Mouse (Mus musculus): ENCODE measurements around the gene Tnfrsf11a. TPM values are rescaled to one million over a fixed set of nuclear protein-coding genes. Genes with fewer than 3 reads are reported as not detected.

Tnfrsf11a gene
- polyA plus RNA-seq, 1 experiment from 2014 or later, result 0.30 TPM

GRCm38 (mm10) chr1:105851341-105851740 lies 70.8 kb downstream of the Tnfrsf11a start:
- Histone ChIP-seq H3K4me1 (no peaks in the 10 kb centered on the region), H3K36me3 (replicated peaks) (no peaks in the 10 kb centered on the region), H3K27me3 (ENCODE audit: poor library complexity, severe bottlenecking) (no peaks in the 10 kb centered on the region), H3K9me3 (no peaks in the 10 kb centered on the region), H3K27ac (no peak overlapping the region), H3K4me3 (no peak overlapping the region)
- WGBS, result 88% methylated on average over 2 of the region's 2 CpGs
- DNase-seq (ENCODE audit: extremely low spot score, low spot score), result no peak

DNA sequence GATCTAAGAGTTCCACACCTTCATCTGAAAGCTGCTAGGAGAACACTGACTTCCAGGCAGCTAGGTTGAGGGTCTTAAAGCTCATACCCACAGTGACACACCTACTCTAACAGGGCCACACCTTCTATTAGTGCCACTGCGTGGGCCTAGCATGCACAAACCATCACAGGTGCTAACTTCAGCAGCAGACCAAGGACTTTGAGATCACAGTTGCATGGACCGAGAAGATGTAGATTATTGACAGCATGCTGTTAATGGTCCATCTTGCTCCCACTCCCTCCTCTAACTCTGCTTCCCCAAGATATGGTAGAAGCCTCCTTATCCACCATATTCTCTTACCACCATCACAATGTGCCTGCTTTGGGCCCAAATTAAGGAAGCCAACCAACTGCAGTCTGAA lies 79.2 kb downstream of the Tnfrsf11a start:
- Histone ChIP-seq H3K9me3 (no peaks in the 10 kb centered on the region), H3K36me3 (replicated peaks) (no peaks in the 10 kb centered on the region), H3K4me3 (no peak overlapping the region), H3K27ac (no peak overlapping the region), H3K4me1 (0 out of 2 replicates have a peak, but pooled peaks cover 2% of the 10 kb centered on the region), H3K27me3 (ENCODE audit: poor library complexity, severe bottlenecking) (no peaks in the 10 kb centered on the region)
- WGBS, result 87% methylated on average over 2 of the region's 2 CpGs
- no peak for DNase-seq (ENCODE audit: extremely low spot score, low spot score)

DNA sequence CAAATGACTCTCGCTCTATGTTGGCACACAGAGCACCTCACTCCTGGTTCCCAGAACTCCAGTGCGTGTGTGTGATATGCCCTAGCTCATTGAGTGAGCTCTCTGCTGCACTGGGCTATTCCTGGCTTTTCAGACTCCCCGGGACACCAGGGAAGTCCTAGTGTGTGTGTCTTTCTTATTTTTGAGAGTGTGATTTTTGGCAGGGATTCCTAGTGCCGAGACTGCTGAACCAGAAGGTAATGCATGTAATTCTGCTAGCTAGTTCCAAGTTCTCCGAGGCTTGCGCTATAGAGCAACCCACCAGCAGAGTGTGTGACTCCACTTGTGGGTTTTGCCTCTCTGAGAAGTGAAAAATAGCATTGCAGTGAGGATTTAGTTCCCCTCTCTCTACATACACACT lies 96.1 kb downstream of the Tnfrsf11a start:
- peaks cover 11% of the 10 kb centered on the region for H3K4me1 ChIP-seq
- H3K4me3 ChIP-seq, result no peak overlapping the region
- DNase-seq (ENCODE audit: extremely low spot score, low spot score), result no peak
- no peaks in the 10 kb centered on the region for H3K9me3 ChIP-seq
- WGBS, result 89% methylated on average over 6 of the region's 6 CpGs
- H3K27ac ChIP-seq, result no peak overlapping the region
- no peaks in the 10 kb centered on the region for H3K36me3 ChIP-seq (replicated peaks)
- H3K27me3 ChIP-seq (ENCODE audit: poor library complexity, severe bottlenecking), result peaks cover 24% of the 10 kb centered on the region

GRCm38 (mm10) chr1:105877808-105878207 lies 97.3 kb downstream of the Tnfrsf11a start:
- 90% methylated on average over 5 of the region's 5 CpGs for WGBS
- Histone ChIP-seq H3K36me3 (replicated peaks) (no peaks in the 10 kb centered on the region), H3K4me1 (peaks cover 11% of the 10 kb centered on the region), H3K4me3 (no peak overlapping the region), H3K9me3 (no peaks in the 10 kb centered on the region), H3K27me3 (ENCODE audit: poor library complexity, severe bottlenecking) (peaks cover 24% of the 10 kb centered on the region), H3K27ac (no peak overlapping the region)
- DNase-seq (ENCODE audit: extremely low spot score, low spot score), result no peak

DNA sequence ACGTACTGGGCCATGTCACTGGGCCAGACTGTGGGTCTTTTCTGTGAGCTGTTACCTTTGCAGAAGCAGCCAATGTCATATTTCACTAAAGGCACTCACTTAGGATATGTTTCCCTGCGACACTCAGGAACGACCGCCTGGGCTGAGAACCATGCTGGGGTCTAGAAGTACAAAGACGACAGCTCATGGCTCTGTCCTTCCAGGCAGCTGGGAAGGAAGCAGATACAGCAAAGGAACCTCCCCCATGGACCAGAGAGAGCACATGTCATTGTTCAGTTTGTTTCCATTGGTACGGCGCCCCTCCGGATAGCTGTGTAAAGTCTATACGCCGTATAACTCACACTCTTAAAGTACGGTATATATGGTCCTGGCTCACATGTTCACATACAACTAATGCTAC lies 97.9 kb downstream of the Tnfrsf11a start:
- no peak for DNase-seq (ENCODE audit: extremely low spot score, low spot score)
- 92% methylated on average over 11 of the region's 11 CpGs for WGBS
- H3K4me1 ChIP-seq, result peaks cover 11% of the 10 kb centered on the region
- H3K4me3 ChIP-seq, result no peak overlapping the region
- no peaks in the 10 kb centered on the region for H3K36me3 ChIP-seq (replicated peaks)
- H3K9me3 ChIP-seq, result no peaks in the 10 kb centered on the region
- H3K27me3 ChIP-seq (ENCODE audit: poor library complexity, severe bottlenecking), result peaks cover 24% of the 10 kb centered on the region
- no peak overlapping the region for H3K27ac ChIP-seq

DNA sequence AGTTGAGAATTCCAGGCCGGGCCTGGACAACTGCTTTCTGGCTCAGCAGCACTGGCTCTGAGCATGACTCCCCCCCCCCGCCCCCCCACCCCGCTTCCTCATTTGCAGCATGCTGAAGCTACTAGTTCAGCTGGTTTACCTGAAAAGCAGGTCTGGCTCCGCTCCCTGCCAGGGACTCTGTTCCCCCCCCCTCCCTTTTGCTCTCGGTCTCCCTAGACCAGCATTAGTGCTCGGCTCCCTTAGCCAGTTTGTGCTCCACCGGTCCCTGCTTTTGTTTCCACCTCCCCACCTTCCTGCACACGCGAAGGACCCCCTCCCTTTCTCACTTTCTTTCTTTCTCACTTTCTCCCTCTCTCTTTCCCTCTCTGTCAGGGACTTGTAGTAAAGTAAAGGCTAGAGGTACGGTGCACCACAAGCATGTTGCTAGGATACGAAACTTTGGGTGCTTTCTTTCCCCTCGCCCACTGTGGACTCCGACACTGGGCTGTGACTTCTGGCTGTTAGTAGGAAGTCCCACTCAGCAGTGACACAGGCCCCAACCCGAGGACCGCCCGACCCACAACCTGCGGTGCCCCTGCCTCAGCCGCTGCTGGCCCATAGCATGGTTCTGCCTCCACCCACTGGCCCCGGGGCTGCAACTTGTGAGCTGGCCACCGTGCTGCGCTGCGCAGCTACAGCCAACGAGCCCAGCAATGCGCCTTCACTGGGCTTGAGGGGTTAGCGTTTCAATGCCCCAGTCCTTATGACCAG lies 100.2 kb downstream of the Tnfrsf11a start:
- Histone ChIP-seq H3K27ac (no peak overlapping the region; the same call in 1 of the 2 replicates), H3K36me3 (replicated peaks) (no peaks in the 10 kb centered on the region), H3K27me3 (ENCODE audit: poor library complexity, severe bottlenecking) (peaks cover 24% of the 10 kb centered on the region), H3K9me3 (no peaks in the 10 kb centered on the region), H3K4me1 (peaks cover 11% of the 10 kb centered on the region), H3K4me3 (peak overlapping the region; percentile 45)
- 12% methylated on average over 25 of the region's 25 CpGs for WGBS
- DNase-seq (ENCODE audit: extremely low spot score, low spot score), result peak; percentile 55

DNA sequence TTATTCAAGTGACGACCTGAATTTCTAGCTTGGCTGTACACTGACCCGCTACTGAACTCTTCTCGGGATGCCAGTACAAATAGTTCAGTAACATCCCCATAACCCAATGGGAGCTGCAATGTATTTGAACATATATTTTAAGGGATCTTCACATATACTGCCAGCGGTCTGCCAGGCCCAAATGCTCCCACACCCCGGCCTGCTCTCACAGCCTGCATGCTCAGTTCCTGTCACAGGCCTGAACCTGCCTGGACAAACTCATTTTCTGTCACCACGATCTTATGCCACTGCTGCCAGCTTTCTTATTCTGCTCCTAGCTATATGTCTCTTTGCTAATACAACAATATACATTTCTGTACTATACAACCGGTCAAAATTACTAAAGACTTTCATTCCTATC lies 100.9 kb downstream of the Tnfrsf11a start:
- no peak overlapping the region for H3K4me3 ChIP-seq
- DNase-seq (ENCODE audit: extremely low spot score, low spot score), result no peak
- no peaks in the 10 kb centered on the region for H3K36me3 ChIP-seq (replicated peaks)
- peaks cover 11% of the 10 kb centered on the region for H3K4me1 ChIP-seq
- 85% methylated on average over 7 of the region's 7 CpGs for WGBS
- peaks cover 24% of the 10 kb centered on the region for H3K27me3 ChIP-seq (ENCODE audit: poor library complexity, severe bottlenecking)
- H3K9me3 ChIP-seq, result no peaks in the 10 kb centered on the region
- H3K27ac ChIP-seq, result no peak overlapping the region

GRCm38 (mm10) chr1:105883498-105883897 lies 103.0 kb downstream of the Tnfrsf11a start:
- Histone ChIP-seq H3K9me3 (no peaks in the 10 kb centered on the region), H3K27ac (no peak overlapping the region), H3K27me3 (ENCODE audit: poor library complexity, severe bottlenecking) (peaks cover 24% of the 10 kb centered on the region), H3K4me1 (peaks cover 11% of the 10 kb centered on the region), H3K4me3 (no peak overlapping the region), H3K36me3 (replicated peaks) (no peaks in the 10 kb centered on the region)
- 78% methylated on average over 2 of the region's 2 CpGs for WGBS
- DNase-seq (ENCODE audit: extremely low spot score, low spot score), result no peak

- Histone ChIP-seq H3K4me3 (no peak overlapping the region), H3K9me3 (no peaks in the 10 kb centered on the region), H3K27ac (no peak overlapping the region), H3K36me3 (replicated peaks) (no peaks in the 10 kb centered on the region), H3K27me3 (ENCODE audit: poor library complexity, severe bottlenecking) (peaks cover 18% of the 10 kb centered on the region), H3K4me1 (peaks cover 11% of the 10 kb centered on the region)
- WGBS, result 95% methylated on average over 1 of the region's 1 CpGs
- no peak for DNase-seq (ENCODE audit: extremely low spot score, low spot score)
These were observed 104.6 kb downstream of the Tnfrsf11a start for GRCm38 (mm10) chr1:105885101-105885500.

GRCm38 (mm10) chr1:105885575-105885974 lies 105.1 kb downstream of the Tnfrsf11a start:
- no peaks in the 10 kb centered on the region for H3K36me3 ChIP-seq (replicated peaks)
- H3K27me3 ChIP-seq (ENCODE audit: poor library complexity, severe bottlenecking), result peaks cover 14% of the 10 kb centered on the region; the same call in 1 of the 2 replicates
- no peaks in the 10 kb centered on the region for H3K9me3 ChIP-seq
- DNase-seq (ENCODE audit: extremely low spot score, low spot score), result no peak
- peaks cover 8% of the 10 kb centered on the region for H3K4me1 ChIP-seq
- no peak overlapping the region for H3K4me3 ChIP-seq
- 83% methylated on average over 5 of the region's 5 CpGs for WGBS
- H3K27ac ChIP-seq, result no peak overlapping the region

DNA sequence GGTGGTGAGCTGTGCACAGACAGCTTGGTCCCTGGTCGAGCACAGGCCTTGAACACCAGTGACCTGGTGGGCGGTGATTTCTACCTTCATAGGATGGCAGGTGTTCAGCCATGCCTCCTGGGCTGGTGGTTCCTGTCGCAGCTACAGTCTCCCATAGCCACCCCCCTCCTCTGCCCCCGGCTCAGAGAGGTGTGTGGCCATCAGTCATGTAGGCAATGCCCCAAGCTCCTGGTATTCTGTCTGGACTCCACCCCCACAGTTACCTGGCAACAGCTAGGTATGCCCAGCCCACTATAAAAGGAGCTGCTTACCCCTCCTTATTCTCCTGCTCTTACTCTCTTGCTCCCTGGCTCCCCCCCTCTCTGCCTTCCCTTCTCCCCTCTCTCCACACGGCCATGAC lies 105.8 kb downstream of the Tnfrsf11a start:
- WGBS, result 78% methylated on average over 5 of the region's 5 CpGs
- H3K4me1 ChIP-seq, result no peaks in the 10 kb centered on the region; the same call in 1 of the 2 replicates
- no peak overlapping the region for H3K27ac ChIP-seq
- H3K4me3 ChIP-seq, result no peak overlapping the region
- H3K9me3 ChIP-seq, result no peaks in the 10 kb centered on the region
- H3K27me3 ChIP-seq (ENCODE audit: poor library complexity, severe bottlenecking), result peaks cover 6% of the 10 kb centered on the region; the same call in 1 of the 2 replicates
- H3K36me3 ChIP-seq (replicated peaks), result no peaks in the 10 kb centered on the region
- DNase-seq (ENCODE audit: extremely low spot score, low spot score), result no peak

- Histone ChIP-seq H3K4me1 (no peaks in the 10 kb centered on the region), H3K4me3 (no peak overlapping the region), H3K9me3 (no peaks in the 10 kb centered on the region), H3K36me3 (replicated peaks) (no peaks in the 10 kb centered on the region), H3K27me3 (ENCODE audit: poor library complexity, severe bottlenecking) (peaks cover 4% of the 10 kb centered on the region; the same call in 1 of the 2 replicates), H3K27ac (no peak overlapping the region)
- 41% methylated on average over 15 of the region's 15 CpGs for WGBS
- peak; percentile 75 for DNase-seq (ENCODE audit: extremely low spot score, low spot score)
These were observed 110.7 kb downstream of the Tnfrsf11a start for GRCm38 (mm10) chr1:105891032-105891725.

GRCm38 (mm10) chr1:105895019-105895418 lies 114.5 kb downstream of the Tnfrsf11a start:
- DNase-seq (ENCODE audit: extremely low spot score, low spot score), result no peak
- H3K27ac ChIP-seq, result no peak overlapping the region
- no peak overlapping the region for H3K4me3 ChIP-seq
- peaks cover under 1% of the 10 kb centered on the region; the same call in 1 of the 2 replicates for H3K27me3 ChIP-seq (ENCODE audit: poor library complexity, severe bottlenecking)
- no peaks in the 10 kb centered on the region for H3K36me3 ChIP-seq (replicated peaks)
- WGBS, result 83% methylated on average over 5 of the region's 5 CpGs
- no peaks in the 10 kb centered on the region for H3K4me1 ChIP-seq
- no peaks in the 10 kb centered on the region for H3K9me3 ChIP-seq

Measured in forebrain, embryonic 10.5 days (tissue).